Mouse (Mus musculus) adrenal gland, postnatal 36 days (tissue): ENCODE measurements at regions not wholly inside any gene's neighbourhood (a gene's known extent, or its start where the extent isn't known, plus 50 kb on each side); places are given as distances from the start of the nearest gene placed in this dataset.

Experiments used
- DNase-seq, 2 experiments: peaks; one replicate each; pipeline ENCODE4 v3.0.0; 2021; ENCODE audit warnings: mixed read lengths in 1 of 2

DNA sequence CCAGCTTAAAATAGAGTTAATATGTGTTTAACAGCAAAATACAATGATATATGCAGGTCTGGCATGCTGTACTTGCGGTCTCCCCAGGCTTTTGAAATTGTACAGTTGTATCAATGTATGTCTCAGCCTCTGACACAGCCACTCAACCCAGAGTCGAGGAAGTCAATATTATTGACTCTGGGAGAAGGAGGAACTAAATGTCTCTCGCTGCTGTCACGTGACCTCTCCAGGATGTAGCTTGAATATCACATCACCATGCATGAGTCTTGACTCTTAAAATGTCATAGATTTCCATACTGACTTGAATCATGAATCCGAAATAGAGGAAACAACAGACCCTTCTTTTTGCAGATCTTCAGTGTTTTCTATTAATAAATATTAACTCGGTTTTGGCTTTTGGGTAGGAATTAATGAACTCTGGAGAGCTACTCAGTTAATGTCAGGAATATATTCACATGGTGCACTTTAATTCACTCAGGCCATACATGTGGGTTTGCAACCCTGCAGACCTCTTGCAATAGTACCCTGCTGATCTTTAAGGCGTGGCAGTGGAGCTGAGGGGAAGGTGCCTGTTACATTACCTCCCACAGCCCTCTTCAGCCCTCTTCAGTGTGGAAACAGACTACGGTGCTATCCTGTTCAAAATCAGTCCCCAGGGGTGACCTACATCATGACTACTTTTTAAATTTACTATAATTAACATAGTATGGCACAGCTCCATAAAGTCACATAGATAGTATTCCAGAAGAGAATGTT lies 102.7 kb upstream of the Foxn2 start:
- DNase-seq, result no peak

DNA sequence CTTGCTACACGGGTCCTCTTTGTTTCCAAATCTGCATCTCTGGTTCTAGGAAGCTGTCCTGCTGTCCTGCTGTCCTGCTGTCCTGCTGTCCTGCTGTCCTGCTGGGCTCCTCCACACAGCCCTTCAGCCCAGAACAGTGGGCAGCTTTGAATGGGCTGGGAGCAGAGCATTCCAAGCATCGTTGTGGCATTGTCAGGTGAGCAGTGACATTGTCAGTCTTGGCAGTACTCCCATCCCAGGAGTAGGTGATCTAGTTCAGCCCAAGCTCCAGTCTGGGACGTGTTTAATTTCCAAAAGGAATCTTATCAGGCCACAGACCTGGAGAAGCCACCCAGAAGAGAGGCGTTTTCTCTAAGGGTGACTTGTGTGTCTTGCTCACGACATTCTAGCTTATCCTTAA lies 99.4 kb upstream of the Foxn2 start:
- no peak for DNase-seq

DNA sequence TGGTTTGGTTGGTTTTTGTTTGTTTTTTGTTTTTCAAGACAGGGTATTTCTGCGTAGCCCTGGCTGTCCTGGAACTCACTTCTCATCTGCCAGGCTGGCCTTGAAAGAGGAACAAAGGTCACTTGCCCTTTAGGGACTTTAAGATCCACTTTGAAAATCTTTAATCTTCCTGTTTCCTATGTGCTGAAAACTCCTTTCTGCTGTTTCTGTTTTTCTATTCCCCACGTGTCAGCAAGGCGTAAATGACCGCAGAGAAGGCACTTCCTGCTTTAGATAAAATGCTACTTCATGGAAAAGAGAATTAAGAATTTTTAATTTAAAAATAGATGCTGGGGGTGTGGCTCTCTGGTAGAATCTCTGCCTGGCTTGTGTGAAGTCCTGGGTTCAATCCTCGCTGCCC lies 98.9 kb upstream of the Foxn2 start:
- DNase-seq, result no peak

DNA sequence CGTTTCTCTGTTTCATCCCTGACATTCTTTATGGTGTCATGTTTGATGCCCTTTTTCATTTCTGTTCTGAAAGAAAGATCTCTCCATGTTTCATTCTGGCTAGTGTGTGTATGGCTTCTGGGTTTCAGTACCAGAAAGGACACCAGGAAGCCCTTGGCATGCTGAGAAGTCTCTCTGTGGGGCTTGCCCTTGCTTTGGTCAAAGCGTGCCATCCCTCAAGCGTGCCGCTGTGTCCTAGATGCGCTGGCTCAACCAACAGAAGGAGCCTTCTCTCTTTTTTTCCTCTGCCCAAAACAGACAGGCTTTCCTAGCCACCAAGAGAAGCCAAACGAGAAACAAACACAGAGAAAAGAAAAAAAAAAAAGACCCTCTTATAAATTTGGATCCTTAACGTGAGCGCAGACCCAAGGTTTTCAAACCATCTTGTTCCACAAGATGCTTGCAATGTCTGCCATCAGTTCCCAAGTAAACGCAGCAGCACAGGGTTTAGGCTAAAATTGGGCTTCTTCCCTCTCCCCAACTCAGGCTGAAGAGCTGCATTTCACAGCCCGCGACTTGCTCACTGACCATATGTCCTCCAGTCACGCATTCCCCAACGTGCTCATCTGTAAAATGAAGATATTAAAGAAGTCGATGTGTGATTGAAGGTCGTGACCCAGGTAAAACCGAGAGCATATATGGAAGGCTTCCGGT lies 97.3 kb upstream of the Foxn2 start:
- no peak for DNase-seq

DNA sequence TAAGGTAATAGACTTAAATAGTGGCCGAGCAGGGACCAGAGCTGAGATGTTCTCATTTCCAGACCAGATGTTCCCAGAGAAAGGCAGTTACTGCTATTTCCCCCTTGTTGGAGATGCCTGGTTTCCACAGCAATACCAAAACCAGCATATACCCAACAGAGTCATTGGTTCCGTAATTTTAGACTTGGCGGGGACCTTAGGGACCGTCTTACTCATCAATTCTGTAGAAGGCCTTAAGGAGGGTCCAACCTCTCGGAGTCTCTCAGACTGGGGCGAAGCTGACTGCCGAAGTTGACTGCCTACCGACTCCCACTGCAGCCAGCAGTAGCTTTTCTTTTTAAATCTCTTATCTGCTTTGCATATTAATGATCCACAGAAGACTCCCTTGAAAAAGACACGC lies 95.1 kb upstream of the Foxn2 start:
- no peak for DNase-seq

DNA sequence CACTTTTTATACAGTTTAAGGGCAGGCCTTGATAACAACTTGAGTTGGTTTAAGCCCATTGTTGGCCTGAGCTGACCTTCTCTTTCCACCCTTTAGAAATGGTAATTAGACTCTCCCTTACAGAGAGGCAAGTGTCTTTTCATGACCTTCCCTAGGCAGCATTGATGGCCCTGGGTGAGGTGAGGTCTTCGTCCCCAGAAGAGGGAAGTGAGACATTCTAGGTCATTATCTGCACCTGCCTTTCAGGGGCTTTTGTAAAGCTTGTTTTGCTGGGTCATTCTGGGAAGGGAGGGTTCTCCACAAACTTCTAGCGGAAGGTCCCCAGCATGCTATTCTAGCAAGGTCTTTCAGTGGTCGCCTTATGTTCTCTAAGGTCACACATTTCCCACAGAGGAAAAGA lies 93.6 kb upstream of the Foxn2 start:
- DNase-seq, result no peak

DNA sequence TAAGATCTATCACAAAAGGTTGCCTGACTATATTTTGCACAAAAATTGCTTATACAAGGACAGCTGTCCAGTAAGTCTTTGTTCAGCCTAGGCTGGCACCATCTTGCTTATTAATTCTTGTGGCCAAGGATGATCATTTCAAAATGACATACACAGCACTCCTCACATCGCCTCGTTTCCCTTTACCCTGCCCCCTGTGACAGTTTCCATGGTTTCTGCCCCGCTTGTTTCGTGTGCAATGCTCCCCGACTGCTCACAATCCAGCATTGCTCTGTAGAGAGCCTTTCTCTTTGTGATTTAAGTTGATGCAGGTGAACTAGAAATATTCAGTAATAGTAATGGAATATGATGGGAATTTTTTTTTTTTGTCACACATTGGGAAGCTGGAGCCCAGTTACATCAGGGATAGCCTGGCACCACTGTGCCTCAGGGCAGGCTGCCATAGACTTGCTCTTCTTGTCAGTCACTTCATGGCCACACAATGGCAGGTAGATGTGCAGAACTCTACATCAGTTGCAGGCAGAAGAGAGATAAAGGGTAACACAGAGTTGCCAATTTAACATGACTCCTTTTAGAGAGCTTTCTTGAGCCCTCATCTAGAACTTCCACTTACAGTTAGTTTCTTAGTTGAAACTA lies 90.6 kb upstream of the Foxn2 start:
- DNase-seq, result no peak

DNA sequence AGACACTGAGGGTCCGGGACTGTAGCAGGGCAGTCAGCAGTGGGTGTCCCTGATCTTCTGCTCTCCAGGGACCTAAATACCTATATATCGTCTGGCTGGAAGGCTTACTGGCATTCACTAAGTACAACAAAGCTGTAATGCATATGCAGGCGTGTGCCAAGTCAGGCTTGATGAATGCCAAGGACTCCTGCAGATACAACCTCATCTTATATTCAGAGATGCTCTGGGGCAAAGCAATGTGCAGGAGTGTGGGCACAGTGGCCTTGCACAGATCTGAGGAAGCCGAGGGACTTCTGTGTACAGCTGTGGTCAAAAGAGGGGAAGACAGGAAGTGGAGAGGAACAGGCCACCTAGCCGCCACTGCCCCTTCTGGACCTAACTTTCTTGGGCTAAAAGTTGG lies 89.5 kb upstream of the Foxn2 start:
- no peak for DNase-seq

DNA sequence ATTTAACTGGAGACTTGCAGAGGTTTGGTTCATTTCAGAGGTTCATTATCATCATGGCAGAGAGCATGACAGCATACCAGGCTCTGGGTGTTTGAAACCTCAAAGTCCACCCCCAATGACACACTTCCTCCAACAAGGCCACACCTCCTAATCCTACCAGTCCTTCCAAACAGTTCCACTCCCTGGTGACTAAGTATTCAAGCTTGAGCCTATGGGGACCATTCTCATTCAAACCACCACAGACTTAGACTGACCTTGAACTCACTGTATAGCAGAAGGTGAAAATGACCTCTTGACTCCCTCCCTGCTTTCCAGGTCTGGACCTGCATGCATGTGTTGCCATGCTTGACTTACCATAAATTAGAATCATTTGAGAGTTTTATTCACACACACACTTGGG lies 87.6 kb upstream of the Foxn2 start:
- no peak for DNase-seq

DNA sequence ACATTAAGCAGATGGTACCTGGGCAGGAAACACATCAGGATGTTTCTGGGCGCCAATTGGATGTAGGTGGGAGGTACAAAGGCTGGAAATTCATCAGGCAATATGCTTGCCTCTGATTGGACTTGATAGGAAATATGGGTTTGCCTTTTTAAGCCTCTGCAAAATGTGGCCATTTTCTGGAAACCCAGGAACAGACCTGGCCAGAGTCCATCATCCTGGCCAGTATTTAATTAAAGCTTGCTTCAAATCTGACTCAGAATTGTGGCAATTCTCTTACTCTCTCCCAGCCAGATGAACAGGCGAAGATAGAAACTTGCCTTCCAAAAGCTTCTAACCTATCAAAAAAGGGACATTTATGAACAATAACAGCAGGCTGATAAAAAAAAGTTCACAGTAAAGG lies 79.3 kb upstream of the Foxn2 start:
- no peak for DNase-seq

DNA sequence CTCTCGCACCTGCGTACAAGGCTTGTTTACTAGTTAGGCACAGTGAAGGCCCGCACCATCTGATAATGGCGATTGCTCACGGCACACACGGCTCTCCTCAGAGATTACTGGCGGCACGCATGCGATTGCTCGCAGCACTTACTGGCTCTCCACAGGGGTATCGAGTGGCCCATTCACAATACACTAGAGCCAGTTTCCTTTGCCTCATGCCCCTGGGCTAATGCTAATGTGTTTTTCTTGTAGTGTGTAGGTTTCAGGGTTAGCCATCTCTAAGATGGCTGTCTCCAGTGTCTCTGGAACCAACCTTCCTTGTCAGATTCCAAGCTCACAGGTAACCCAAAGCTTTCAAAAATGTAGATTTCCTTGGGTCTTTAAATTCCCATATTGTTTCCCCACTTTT lies 78.1 kb upstream of the Foxn2 start:
- DNase-seq, result no peak

DNA sequence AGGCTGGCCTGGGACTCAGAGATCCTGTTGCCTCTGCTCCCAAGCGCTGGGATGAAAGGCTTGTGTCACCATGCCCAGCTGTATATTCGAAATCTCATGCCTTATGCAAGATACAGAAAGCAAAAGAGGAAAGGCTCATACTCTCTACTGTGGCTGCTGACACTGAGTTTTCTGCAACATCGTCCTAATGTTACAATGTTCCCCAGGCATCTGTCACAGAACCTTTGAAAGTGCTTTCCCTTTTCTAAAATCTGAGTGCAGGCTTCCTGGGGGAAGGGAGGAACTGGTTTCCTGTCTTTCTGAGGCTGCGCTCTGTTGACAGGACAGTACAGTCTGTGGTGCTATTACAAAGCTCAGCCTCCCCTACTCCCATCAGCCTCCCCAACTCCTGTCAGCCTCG lies 72.6 kb upstream of the Foxn2 start:
- DNase-seq, result no peak

DNA sequence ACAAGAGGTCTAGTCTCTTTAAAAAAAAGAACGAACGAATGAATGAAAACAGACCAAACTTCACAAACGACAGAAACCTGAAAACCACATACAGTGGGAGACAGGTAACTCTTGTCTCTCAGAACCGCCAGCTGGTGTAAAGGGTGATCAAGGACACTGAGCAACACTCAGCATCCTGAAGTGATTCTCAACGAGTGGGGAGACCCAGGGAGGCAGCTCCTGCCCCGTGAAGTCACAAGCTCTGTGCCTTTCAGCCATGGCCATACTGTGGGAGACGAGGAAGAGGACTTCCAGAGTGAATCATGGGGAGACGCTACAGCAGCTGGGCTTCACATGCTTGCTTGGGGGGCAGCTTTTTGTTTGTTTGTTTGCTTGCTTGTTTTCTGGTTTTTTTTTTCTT lies 70.5 kb upstream of the Foxn2 start:
- no peak for DNase-seq

DNA sequence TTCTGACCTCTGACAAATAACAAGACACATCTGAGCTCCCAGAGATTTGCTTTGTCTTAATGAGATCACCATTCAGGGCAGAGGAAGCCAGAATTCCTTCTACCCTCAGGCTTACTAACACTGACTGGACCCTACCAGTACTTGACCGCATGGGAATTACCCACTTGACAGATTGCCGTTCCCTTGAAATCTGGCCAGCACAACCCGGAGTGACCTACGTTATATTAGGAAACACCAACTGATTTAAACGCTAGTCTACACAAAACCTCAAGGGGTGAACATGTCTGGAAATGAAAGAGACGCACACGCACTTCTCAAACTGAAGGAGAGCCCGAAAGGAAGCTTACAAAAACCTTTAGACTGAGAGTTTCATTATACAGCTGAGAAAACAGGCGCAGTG lies 69.8 kb upstream of the Foxn2 start:
- peak; percentile 55 to 62 for DNase-seq

DNA sequence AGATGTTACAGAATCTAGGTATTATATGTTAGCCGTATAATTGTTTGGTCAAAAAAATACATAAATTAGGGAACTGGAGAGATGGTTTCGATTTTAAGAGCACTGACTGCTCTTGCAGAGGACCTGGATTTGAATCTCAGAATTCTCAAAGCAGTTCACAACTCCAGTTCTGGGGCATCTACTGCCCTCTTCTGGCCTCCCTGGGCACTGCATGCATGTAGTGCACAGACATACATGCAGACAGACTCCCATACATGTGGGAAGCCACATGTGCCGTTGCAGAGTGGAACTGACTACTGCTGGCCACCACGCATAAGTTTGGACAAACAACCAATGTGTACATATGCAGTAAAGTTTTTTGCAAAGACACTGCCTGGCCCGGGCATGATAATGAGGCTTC lies 62.0 kb upstream of the Foxn2 start:
- no peak for DNase-seq

DNA sequence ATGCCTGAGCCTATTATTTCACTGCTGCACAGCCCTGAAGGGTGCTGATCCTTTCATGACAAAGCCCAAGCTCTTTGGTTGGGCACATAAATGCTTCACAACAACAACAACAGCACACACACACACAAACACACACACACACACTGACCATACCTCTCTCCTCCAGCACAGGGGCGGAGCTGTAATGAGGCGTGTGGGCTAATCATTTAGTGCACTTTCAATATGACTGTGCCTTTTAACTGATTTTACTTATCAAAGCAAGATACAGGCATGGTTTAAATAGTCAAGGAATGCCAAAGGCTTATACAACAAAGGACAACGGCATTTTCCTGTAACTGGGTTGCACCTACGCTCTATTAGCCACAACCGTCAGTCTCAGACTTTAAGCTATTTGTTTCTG lies 61.1 kb upstream of the Foxn2 start:
- no peak for DNase-seq

DNA sequence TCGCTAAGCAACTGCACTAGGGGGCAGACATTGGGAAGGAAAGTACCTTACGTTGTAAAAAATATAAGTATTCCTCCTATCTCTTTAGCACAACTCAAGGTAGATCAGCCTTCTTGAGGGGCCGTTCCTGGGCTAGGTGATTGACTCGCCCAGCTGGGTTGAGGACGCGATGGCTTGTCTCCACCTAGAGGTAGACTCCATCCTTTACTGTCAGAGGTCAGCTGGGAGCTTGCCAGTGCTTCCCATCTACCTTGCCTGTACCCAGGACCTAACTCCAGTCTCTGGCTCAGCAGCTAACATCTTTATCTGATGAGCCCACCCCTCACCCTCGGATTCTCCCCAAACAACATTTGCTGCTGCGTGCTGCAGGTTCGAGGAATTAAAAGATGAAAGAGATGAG lies 59.4 kb upstream of the Foxn2 start:
- DNase-seq, result no peak

DNA sequence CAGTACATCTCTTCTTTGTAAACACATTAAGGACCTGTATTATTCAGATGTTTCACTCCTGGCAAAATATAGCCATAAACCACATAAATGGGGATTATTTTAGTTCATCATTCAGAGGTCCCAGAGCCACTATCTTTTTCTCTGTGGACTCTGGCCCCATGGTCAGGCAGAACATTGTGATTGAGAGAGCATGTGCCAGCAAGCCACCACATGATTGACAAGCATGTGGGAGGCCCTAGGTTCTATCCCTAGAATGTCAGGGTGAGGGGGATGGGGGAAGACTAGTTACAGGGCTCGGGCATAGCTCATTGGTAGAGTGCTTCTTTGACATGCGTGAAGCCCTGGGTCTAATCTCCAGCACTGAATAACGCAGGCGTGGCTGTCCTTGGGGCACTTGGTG lies 57.1 kb upstream of the Foxn2 start:
- no peak for DNase-seq

DNA sequence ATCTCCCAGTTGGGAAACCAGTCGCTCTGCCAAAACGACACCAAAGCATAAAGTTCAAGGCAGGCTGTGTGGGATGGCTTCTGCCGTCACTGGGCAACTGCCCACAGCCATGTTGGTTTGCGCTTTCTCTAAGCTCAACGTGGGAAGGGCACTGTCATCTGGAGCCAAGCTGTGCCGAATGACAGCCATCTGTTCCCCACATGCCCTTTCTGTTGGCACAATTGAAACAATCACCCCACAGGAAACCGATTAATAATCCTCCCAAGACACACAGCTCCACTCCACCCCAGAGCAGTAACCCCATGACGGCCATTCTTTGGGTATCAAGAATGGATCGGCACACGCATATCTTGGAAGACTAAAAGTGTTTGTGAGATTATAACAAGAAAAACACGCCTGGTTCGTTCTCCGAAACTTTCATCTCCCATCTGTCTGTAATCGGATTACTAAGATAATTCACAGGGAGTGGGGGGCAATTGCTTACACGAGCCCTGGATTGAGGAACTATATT lies 52.0 kb upstream of the Foxn2 start:
- DNase-seq, result no peak

DNA sequence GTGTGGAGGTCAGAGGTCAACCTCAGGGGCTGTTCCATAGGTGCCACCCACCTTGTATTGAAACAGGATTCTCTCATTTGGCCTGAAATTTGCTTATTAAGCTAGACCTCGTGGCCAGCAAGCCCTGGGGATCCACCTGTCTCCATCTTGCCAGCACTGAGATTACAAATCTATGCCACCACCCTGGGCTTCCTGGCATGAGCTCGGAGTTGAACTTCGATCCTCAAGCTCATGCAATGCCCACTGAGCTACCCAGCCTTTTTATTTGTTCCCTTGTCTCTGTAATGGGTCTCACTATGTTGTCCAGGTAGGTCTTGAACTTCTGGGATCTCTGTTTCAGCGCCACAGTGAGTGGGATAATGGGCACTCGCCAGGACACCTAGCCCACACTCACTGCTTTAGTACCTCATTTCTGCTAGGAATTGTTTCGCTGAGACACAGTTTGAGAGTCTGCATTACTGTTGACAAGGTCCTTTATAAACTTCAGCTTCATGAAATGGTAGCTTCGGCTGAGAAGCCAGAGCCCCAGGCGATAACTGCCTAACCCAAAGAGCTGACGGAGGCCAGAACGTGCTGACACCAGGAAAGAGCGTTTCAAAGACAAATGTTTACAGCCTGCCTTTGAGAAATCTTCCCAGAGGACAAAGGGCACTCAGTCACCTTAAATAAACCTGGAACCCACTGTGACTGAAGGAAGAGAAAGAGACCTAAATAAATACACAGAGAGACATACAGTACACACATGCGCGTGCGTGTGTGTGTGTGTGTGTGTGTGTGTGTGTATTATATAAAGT lies 50.6 kb upstream of the Foxn2 start:
- no peak for DNase-seq
